Mouse (Mus musculus) liver, embryonic 14.5 days (tissue): ENCODE measurements around the gene Eppin. TPM values are rescaled to one million over a fixed set of nuclear protein-coding genes. Genes with fewer than 3 reads are reported as not detected.

Experiments
- ATAC-seq: fragments of 200-750 bp; cut with Nextera tagmentation; 2 replicates; pipeline ENCODE4 v1.8.0; 2017; ENCODE audit warnings: moderate number of reproducible peaks, mild to moderate bottlenecking, moderate library complexity; ENCODE audit not compliant: insufficient read depth
- DNase-seq, 3 experiments: peaks; one replicate each; pipeline ENCODE4 v3.0.0-alpha.2; 2012 to 2013; ENCODE audit warnings: low read depth in 3 of 3, low spot score in 3 of 3
- H3K27ac ChIP-seq: fragments of 300-500 bp; sonication (generic); 2 replicates; pipeline ENCODE4 v1.5.1; 2014; ENCODE audit warnings: moderate library complexity, mild to moderate bottlenecking, control low read depth, inconsistent platforms
- H3K27me3 ChIP-seq: fragments of 300-500 bp; sonication (generic); 2 replicates; pipeline ENCODE4 v1.6.1; 2014; ENCODE audit warnings: mild to moderate bottlenecking, low read length, moderate library complexity; ENCODE audit not compliant: control insufficient read depth, insufficient read depth
- H3K36me3 ChIP-seq: fragments of 300-500 bp; sonication (generic); replicated peaks from 2 replicates; pipeline ENCODE4 v1.6.1; 2014; ENCODE audit warnings: low read depth; ENCODE audit not compliant: control insufficient read depth, insufficient read depth
- H3K4me1 ChIP-seq, 2 experiments: fragments of 200-500 bp in 1 of 2; fragments of 300-500 bp in 1 of 2; sonication (generic) in 1 of 2; replicated peaks; 2 replicates each; pipeline ENCODE4 v1.6.1; 2012 to 2014; ENCODE audit warnings: antibody characterized with exemption in 1 of 2, inconsistent platforms in 1 of 2, low read length in 1 of 2; ENCODE audit not compliant: control insufficient read depth in 2 of 2, insufficient read depth in 2 of 2
- H3K4me2 ChIP-seq: fragments of 300-500 bp; sonication (generic); 2 replicates; pipeline ENCODE4 v1.6.1; 2014; ENCODE audit warnings: low read depth, mild to moderate bottlenecking, control low read depth, moderate library complexity
- H3K4me3 ChIP-seq, 2 experiments: fragments of 200-500 bp in 1 of 2; fragments of 300-500 bp in 1 of 2; sonication (generic) in 1 of 2; 2 replicates each; pipeline ENCODE4 v1.5.1; 2012 to 2014; ENCODE audit warnings: low read depth in 2 of 2, low read length in 2 of 2, mild to moderate bottlenecking in 2 of 2, control low read depth in 1 of 2, inconsistent platforms in 1 of 2, moderate library complexity in 1 of 2; ENCODE audit not compliant: insufficient read depth in 1 of 2
- H3K9ac ChIP-seq: fragments of 300-500 bp; sonication (generic); replicated peaks from 2 replicates; pipeline ENCODE4 v1.6.1; 2014; ENCODE audit warnings: mild to moderate bottlenecking, control low read depth, moderate library complexity
- H3K9me3 ChIP-seq: fragments of 300-500 bp; sonication (generic); 2 replicates; pipeline ENCODE4 v1.6.1; 2016; ENCODE audit warnings: low read length, mixed read lengths; ENCODE audit not compliant: control insufficient read depth
- CTCF ChIP-seq: IDR thresholded peaks from 2 replicates; pipeline ENCODE4 v1.5.1; 2016; ENCODE audit warnings: antibody characterized with exemption, low read depth, control low read depth
- EP300 ChIP-seq: IDR thresholded peaks from 2 replicates; pipeline ENCODE4 v1.6.1; 2016; ENCODE audit warnings: antibody characterized with exemption, low read depth
- WGBS: fragments of 180-500 bp; shearing (Covaris S2); extraction: QIAGEN DNeasy Blood & Tissue Kit; methylation state at CpG from one replicate; pipeline ENCODE4 v1.1.7; 2014; ENCODE audit not compliant: insufficient replicate concordance; 5-methylcytosine and 5-hydroxymethylcytosine counted together
- polyA plus RNA-seq, 2 experiments: library from polyadenylated mRNA; depleted of rRNA in 1 of 2; stranded (reverse) in 1 of 2; unstranded in 1 of 2; fragments of >200 nt; fragmentation: Nextera tagmentation in 1 of 2; extraction: Ambion mirVana in 1 of 2; gene quantifications; 2 replicates each; pipeline versions ENCODE4 v1.2.1 to v1.2.3; 2012 to 2014

Gene Eppin
- polyA plus RNA-seq, 2 experiments: not detected

DNA sequence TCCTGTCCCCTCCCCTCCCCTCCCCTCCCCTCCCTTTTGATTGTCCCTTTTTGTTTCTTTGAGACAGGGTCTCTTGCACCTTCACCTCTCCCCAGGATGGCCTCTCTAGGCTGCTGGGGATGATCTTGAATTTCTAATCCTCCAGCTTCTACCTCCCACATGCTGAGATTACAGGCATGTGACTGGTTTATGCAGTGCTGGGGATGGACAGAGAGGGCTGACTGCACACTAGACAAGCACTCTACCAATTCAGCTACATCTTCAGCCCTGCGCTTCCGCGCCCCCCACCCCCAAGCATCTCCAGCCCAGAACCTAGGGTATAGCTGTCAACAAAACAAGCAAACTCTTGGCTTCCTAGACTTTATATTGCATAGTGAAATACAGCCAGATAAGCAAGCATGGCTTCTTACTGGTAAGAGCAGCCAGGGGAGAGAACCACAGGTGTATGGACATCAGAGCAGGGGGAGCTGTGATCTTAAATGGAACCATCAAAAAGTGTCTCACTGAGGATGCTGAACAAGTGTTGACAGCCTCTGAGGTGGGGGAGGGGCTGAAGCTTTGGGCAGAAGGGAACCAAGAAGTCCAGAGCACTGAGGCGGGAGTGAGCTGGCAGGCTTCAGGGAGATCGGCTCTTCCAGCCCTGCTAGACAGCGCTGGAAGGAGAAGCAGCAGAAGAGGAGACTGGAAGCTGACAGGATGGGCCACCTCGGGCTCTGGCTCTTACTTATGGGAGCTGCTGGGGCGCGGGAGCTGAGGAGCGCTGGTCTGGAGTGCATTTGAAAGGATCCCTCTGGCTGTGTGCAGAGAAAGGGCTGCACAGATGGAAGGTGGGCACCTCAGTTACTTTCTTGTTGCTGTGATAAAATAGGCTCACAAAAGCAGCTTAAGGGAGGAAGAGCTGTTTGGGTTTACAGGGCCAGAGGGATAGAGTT lies 43.2 kb downstream of the Eppin start:
- Histone ChIP-seq H3K4me3 (no peak overlapping the region), H3K36me3 (no peaks in the 10 kb centered on the region), H3K4me1 (no peaks in the 10 kb centered on the region), H3K27me3 (no peaks in the 10 kb centered on the region), H3K4me2 (no peak overlapping the region), H3K9me3 (no peaks in the 10 kb centered on the region), H3K27ac (no peak overlapping the region), H3K9ac (no peak overlapping the region)
- 20% methylated on average over 10 of the region's 10 CpGs for WGBS
- TF ChIP-seq EP300 (no peak), CTCF (no peak)
- ATAC-seq (no peak), DNase-seq (no peak)

DNA sequence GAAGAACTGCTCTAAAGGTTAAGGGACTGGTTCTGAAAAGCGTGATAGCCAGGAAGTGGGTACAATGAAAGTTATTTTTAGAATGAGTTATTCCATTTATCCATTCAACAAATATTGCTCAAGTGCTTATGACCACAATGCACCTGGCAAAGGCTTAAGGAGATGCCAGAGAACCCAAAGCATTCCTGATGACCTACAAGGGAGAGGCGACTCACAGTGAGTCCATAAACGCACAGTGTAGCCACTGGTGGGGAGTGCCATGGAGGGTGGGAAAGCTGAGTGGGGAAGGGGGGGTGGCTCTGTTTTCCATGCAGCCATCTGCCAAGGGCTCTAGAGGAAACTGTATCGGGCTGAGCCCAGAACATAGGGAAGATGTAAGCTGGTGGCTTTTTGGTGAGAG lies 44.1 kb downstream of the Eppin start:
- WGBS: 20% methylated on average over 4 of the region's 4 CpGs
- Histone ChIP-seq H3K27ac (no peak overlapping the region), H3K9me3 (no peaks in the 10 kb centered on the region), H3K4me2 (no peak overlapping the region), H3K36me3 (no peaks in the 10 kb centered on the region), H3K4me3 (no peak overlapping the region), H3K9ac (no peak overlapping the region), H3K4me1 (no peaks in the 10 kb centered on the region), H3K27me3 (no peaks in the 10 kb centered on the region)
- no peak for TF ChIP-seq CTCF
- no peak for TF ChIP-seq EP300
- DNase-seq: no peak
- no peak for ATAC-seq

DNA sequence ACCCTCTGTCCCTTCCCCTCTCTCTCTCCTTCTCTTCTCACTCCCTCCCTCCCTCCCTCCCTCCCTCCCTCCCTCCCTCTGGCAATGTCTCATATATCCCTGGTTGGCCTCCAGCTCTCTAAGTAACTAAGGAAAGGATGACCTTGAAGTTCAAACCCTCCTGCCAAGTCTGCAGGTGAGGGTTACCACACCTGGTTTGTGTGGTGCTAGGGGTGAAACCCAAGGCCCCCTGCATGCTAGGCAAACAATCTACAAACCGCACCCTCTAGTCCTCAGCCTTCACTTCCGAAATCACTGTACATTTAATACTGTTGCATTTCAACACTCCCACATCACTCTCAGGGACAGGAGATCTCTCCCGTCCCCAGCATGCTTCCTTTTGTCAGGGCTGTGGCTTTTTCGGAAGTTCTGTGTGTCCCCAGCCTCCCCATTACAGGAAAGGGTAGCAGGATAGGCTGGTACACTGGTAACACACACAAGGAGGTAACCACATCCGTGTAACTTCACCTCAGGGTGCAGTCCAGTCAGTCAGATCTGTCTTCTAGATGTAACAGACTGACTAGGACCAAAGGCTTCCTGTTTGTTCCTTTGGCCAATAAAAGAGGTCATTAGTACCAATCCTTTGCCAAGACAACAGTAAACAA lies 48.8 kb downstream of the Eppin start:
- H3K27me3 ChIP-seq: no peaks in the 10 kb centered on the region
- 12% methylated on average over 5 of the region's 5 CpGs for WGBS
- ATAC-seq: no peak
- no peak for DNase-seq
- no peak overlapping the region for H3K9ac ChIP-seq
- no peaks in the 10 kb centered on the region; a peak in 1 of 4 replicates for H3K4me1 ChIP-seq
- no peak for TF ChIP-seq EP300
- no peaks in the 10 kb centered on the region for H3K9me3 ChIP-seq
- no peak overlapping the region for H3K4me2 ChIP-seq
- no peak overlapping the region for H3K27ac ChIP-seq
- H3K36me3 ChIP-seq: no peaks in the 10 kb centered on the region
- no peak overlapping the region for H3K4me3 ChIP-seq

DNA sequence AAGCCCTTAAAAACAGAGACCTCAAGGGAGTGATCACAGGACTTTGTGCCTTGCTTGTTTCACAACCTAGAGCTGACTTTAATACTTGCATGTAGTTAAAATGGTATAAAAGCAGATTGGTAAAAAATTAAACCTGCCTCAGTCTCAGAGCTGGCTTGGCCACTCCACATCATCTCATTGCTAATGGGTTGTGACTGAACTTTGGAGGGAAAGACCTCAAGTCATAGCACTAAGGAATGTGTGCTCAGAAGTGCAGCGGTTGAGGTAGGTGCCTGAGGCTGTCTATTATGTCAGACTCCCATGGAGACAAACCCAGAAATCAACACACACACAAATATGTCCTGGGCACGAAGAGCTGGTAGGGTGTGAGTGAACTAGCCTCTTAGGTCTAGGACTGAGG lies 49.6 kb downstream of the Eppin start:
- H3K27me3 ChIP-seq: no peaks in the 10 kb centered on the region
- no peak for ATAC-seq
- no peak overlapping the region for H3K4me2 ChIP-seq
- DNase-seq: no peak
- 56% methylated on average over 2 of the region's 2 CpGs for WGBS
- H3K27ac ChIP-seq: no peak overlapping the region
- no peaks in the 10 kb centered on the region; a peak in 1 of 4 replicates for H3K4me1 ChIP-seq
- H3K9me3 ChIP-seq: no peaks in the 10 kb centered on the region
- no peak overlapping the region for H3K9ac ChIP-seq
- H3K4me3 ChIP-seq: no peak overlapping the region
- no peak for TF ChIP-seq EP300
- TF ChIP-seq CTCF: no peak
- no peaks in the 10 kb centered on the region for H3K36me3 ChIP-seq

DNA sequence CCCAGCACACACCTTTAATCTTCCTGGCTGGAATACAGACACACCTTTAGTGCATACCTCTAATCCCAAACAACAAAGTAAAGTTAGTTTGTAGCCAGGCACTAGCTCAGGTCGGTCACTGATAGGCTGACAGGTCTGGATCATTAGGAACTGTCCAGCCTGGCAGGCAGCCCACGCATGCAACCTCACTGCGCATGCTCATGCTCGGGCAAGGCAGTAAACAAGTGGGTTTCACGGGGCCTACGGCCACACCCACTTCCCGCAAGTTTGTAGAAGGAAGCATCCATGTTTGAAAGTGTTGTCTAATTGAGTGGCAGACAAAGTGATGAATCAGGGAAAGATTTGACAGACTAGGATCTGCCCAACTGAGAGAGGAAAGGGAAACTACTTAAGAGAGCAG lies 50.8 kb downstream of the Eppin start:
- H3K4me3 ChIP-seq: no peak overlapping the region
- 55% methylated on average over 7 of the region's 7 CpGs for WGBS
- H3K4me1 ChIP-seq: no peaks in the 10 kb centered on the region; a peak in 1 of 4 replicates
- no peak overlapping the region for H3K9ac ChIP-seq
- H3K27me3 ChIP-seq: no peaks in the 10 kb centered on the region
- no peaks in the 10 kb centered on the region for H3K9me3 ChIP-seq
- DNase-seq (no peak), ATAC-seq (no peak)
- H3K27ac ChIP-seq: no peak overlapping the region
- H3K36me3 ChIP-seq: no peaks in the 10 kb centered on the region
- TF ChIP-seq EP300: no peak
- no peak for TF ChIP-seq CTCF
- no peak overlapping the region for H3K4me2 ChIP-seq
